Mouse (Mus musculus) cortical plate, adult 2 months (tissue): ENCODE results near the gene Fkbp8.

Source experiments
- CTCF ChIP-seq: fragments of 200-500 bp; IDR thresholded peaks from 2 replicates; pipeline ENCODE4 v1.5.1; 2011; ENCODE audit warnings: mild to moderate bottlenecking, control low read depth, low read length; ENCODE audit not compliant: insufficient read depth; ENCODE audit errors: extremely low read depth
- POLR2A ChIP-seq: fragments of 200-500 bp; IDR thresholded peaks from 2 replicates; pipeline ENCODE4 v1.6.1; 2011; ENCODE audit warnings: mild to moderate bottlenecking, low read length, control low read depth; ENCODE audit not compliant: insufficient read depth; ENCODE audit errors: extremely low read depth

DNA sequence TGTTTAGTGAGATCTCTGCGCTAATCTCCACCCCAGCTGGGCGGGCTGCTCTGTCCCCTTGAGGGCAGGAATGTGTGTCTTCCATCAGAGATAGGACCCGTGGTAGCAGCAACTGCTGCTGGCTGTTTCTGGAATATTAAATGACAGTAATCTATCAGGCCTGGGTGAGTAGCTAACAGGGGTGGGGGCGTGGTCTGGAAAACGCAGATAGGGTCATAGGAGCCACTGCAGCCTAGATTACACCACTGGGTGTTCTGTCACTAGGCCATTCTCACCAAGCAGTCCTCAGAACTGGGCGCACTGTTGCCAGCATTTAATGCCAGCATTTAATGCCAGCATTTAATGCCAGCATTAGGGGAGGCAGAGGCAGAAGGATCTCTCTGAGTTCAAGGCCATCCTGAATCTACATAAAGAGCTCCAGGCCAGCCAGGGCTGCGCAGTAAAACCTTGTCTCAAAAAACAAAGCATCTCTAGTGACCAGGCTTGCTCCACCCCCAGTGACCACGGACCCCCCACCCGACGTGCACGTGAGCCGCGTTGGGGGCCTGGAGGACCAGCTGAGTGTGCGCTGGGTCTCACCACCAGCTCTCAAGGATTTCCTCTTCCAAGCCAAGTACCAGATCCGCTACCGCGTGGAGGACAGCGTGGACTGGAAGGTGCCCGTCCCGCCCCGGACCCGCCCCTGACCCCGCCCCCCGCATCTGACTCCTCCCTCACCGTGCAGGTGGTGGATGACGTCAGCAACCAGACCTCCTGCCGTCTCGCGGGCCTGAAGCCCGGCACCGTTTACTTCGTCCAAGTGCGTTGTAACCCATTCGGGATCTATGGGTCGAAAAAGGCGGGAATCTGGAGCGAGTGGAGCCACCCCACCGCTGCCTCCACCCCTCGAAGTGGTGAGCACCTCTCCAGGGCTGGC lies 26.9 kb upstream of the Fkbp8 start:
- no peak for TF ChIP-seq POLR2A
- no peak for TF ChIP-seq CTCF
